Mouse (Mus musculus) lung, embryonic 15.5 days (tissue): Measurements from ENCODE around the gene Enah. TPM values are rescaled to one million over a fixed set of nuclear protein-coding genes. Genes with fewer than 3 reads are reported as not detected.
A peak's percentile ranks its signal among the peaks of the same experiment; 100 is the strongest.

Experiments used
- ATAC-seq: fragments of 200-750 bp; cut with Nextera tagmentation; 2 replicates; pipeline ENCODE4 v1.8.0; 2017; ENCODE audit warnings: moderate number of reproducible peaks, borderline replicate concordance; ENCODE audit not compliant: low FRiP score, low TSS enrichment; ENCODE audit errors: extremely low read depth
- H3K27ac ChIP-seq: fragments of 300-500 bp; sonication (generic); 2 replicates; pipeline ENCODE4 v1.5.1; 2015; ENCODE audit warnings: moderate library complexity, mild to moderate bottlenecking, inconsistent platforms
- H3K27me3 ChIP-seq: fragments of 300-500 bp; sonication (generic); 2 replicates; pipeline ENCODE4 v1.6.1; 2015; ENCODE audit warnings: inconsistent platforms
- H3K36me3 ChIP-seq: fragments of 300-500 bp; sonication (generic); 2 replicates; pipeline ENCODE4 v1.6.1; 2015; ENCODE audit warnings: inconsistent platforms
- H3K4me1 ChIP-seq: fragments of 300-500 bp; sonication (generic); 2 replicates; pipeline ENCODE4 v1.6.1; 2015; ENCODE audit warnings: inconsistent platforms
- H3K4me2 ChIP-seq: fragments of 300-500 bp; sonication (generic); 2 replicates; pipeline ENCODE4 v1.6.1; 2015; ENCODE audit warnings: inconsistent platforms, mild to moderate bottlenecking, moderate library complexity
- H3K4me3 ChIP-seq: fragments of 300-500 bp; sonication (generic); 2 replicates; pipeline ENCODE4 v1.5.1; 2015; ENCODE audit warnings: mild to moderate bottlenecking, inconsistent platforms
- H3K9ac ChIP-seq: fragments of 300-500 bp; sonication (generic); 2 replicates; pipeline ENCODE4 v1.6.1; 2015; ENCODE audit warnings: inconsistent platforms
- H3K9me3 ChIP-seq: fragments of 300-500 bp; sonication (generic); 2 replicates; pipeline ENCODE4 v1.6.1; 2016; ENCODE audit warnings: inconsistent platforms
- WGBS: fragments of 180-500 bp; shearing (Covaris S2); methylation state at CpG from one replicate; pipeline ENCODE4 v1.1.7; 2015; 5-methylcytosine and 5-hydroxymethylcytosine counted together
- polyA plus RNA-seq: library from polyadenylated mRNA; unstranded; fragments of >200 nt; fragmentation: Nextera tagmentation; extraction: Ambion mirVana; gene quantifications from 2 replicates; pipeline ENCODE4 v1.2.1, GENCODE M21; 2015

Gene Enah
- polyA plus RNA-seq, 1 experiment from 2014 or later, result 12.6 TPM

- Histone ChIP-seq H3K4me3 (no peak overlapping the region), H3K9me3 (no peaks in the 10 kb centered on the region), H3K4me1 (no peaks in the 10 kb centered on the region), H3K9ac (no peak overlapping the region), H3K27ac (no peak overlapping the region), H3K36me3 (no peaks in the 10 kb centered on the region), H3K4me2 (no peak overlapping the region), H3K27me3 (0 out of 2 replicates have a peak, but pooled peaks cover 3% of the 10 kb centered on the region)
- no peak for ATAC-seq
- 91% methylated on average over 5 of the region's 5 CpGs for WGBS
These were observed 7.0 kb upstream of the Enah start for GRCm38 (mm10) chr1:182026821-182027220.

- no peak overlapping the region for H3K27ac ChIP-seq
- WGBS, result 66% methylated on average over 7 of the region's 7 CpGs
- no peaks in the 10 kb centered on the region for H3K36me3 ChIP-seq
- H3K9ac ChIP-seq, result no peak overlapping the region
- H3K4me2 ChIP-seq, result no peak overlapping the region
- ATAC-seq, result no peak
- H3K4me1 ChIP-seq, result no peaks in the 10 kb centered on the region
- 0 out of 2 replicates have a peak, but pooled peaks cover 3% of the 10 kb centered on the region for H3K27me3 ChIP-seq
- no peaks in the 10 kb centered on the region for H3K9me3 ChIP-seq
- H3K4me3 ChIP-seq, result no peak overlapping the region
These were observed 6.3 kb upstream of the Enah start for GRCm38 (mm10) chr1:182026120-182026519.

- H3K4me3 ChIP-seq, result no peak overlapping the region
- H3K4me2 ChIP-seq, result no peak overlapping the region
- no peak overlapping the region for H3K27ac ChIP-seq
- ATAC-seq, result no peak
- no peaks in the 10 kb centered on the region for H3K9me3 ChIP-seq
- 65% methylated on average over 6 of the region's 6 CpGs for WGBS
- peaks cover 11% of the 10 kb centered on the region; the same call in 1 of the 2 replicates for H3K4me1 ChIP-seq
- H3K9ac ChIP-seq, result no peak overlapping the region
- H3K36me3 ChIP-seq, result no peaks in the 10 kb centered on the region
- H3K27me3 ChIP-seq, result peaks cover 6% of the 10 kb centered on the region; the same call in 1 of the 2 replicates
These were observed 2.0 kb upstream of the Enah start for GRCm38 (mm10) chr1:182021691-182022299.

DNA sequence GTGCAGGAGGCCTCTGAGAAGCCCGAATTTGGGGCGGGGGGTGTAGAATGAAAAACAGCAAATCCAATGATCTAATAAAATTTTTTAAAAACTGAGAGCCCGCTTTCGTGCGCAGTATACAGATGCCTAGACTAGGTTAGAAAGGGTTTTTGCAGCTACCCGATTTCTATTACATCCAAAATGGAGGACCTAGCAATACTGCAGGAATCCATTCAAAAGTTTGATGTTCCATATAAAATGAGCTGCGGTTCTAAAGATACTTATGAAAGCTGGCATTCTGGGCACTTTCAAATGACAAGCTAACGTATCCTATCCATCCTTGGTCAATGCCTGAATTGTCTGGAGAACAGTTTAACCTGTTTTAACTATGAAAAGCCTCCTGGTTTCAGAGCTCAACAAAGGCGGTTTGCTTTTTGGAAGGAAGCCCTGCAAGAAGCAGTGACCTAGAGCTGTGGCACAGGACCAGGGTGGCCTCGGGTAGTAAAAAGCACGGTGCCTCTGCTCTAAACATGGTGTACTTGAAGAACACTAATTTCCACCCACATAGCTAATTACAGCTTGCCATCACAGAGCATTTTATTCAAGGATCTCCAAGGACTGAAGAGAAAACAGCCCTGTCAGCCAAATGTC, 1.2 kb upstream of the Enah start:
- 0 out of 2 replicates have a peak, but pooled peaks cover under 1% of the 10 kb centered on the region for H3K36me3 ChIP-seq
- H3K4me2 ChIP-seq, result peak overlapping the region; percentile 87
- H3K27me3 ChIP-seq, result peaks cover 6% of the 10 kb centered on the region; the same call in 1 of the 2 replicates
- no peak for ATAC-seq
- no peaks in the 10 kb centered on the region for H3K9me3 ChIP-seq
- 33% methylated on average over 11 of the region's 11 CpGs for WGBS
- H3K4me3 ChIP-seq, result peak overlapping the region; percentile 86
- H3K27ac ChIP-seq, result no peak overlapping the region
- peaks cover 11% of the 10 kb centered on the region; the same call in 1 of the 2 replicates for H3K4me1 ChIP-seq
- H3K9ac ChIP-seq, result no peak overlapping the region

- Histone ChIP-seq H3K4me1 (peaks cover 11% of the 10 kb centered on the region; the same call in 1 of the 2 replicates), H3K4me2 (peak overlapping the region; percentile 87), H3K36me3 (peaks cover 7% of the 10 kb centered on the region; the same call in 1 of the 2 replicates), H3K9ac (peak overlapping the region; percentile 77), H3K9me3 (no peaks in the 10 kb centered on the region), H3K27ac (peak overlapping the region; percentile 86), H3K4me3 (peak overlapping the region; percentile 86), H3K27me3 (peaks cover 6% of the 10 kb centered on the region; the same call in 1 of the 2 replicates)
- WGBS, result under 1% methylated on average over 70 of the region's 104 CpGs
- peak; percentile 79 for ATAC-seq
These were observed 394 bp downstream of the Enah start for GRCm38 (mm10) chr1:182019266-182019925.

- H3K36me3 ChIP-seq, result peaks cover 7% of the 10 kb centered on the region; the same call in 1 of the 2 replicates
- H3K9me3 ChIP-seq, result no peaks in the 10 kb centered on the region
- peak overlapping the region; percentile 86 for H3K4me3 ChIP-seq
- no peak for ATAC-seq
- H3K4me2 ChIP-seq, result peak overlapping the region; percentile 87
- H3K4me1 ChIP-seq, result peaks cover 11% of the 10 kb centered on the region; the same call in 1 of the 2 replicates
- peaks cover 6% of the 10 kb centered on the region; the same call in 1 of the 2 replicates for H3K27me3 ChIP-seq
- peak overlapping the region; percentile 77 for H3K9ac ChIP-seq
- WGBS, result under 1% methylated on average over 29 of the region's 29 CpGs
- peak overlapping the region; percentile 86 for H3K27ac ChIP-seq
These were observed 1.2 kb downstream of the Enah start for GRCm38 (mm10) chr1:182018397-182019265.

DNA sequence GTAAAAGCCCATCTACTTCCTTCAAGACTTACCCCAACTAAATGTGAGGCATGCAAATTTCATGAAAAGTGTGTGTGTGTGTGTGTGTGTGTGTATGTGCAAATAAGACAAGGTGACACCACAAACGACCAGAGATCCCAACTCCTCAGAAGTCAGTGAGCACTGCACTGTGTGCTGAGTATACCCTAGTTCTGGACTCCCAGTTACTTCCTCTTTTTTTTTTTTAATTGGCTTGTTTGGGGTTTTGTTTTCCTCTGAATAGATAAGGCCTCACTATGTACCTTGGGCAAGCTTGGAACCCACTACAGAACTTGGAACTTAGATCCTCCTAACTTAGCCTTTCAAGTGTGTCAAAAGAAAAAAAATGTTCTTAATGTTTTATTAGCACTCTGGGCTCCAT, 14.0 kb downstream of the Enah start:
- no peak for ATAC-seq
- H3K4me2 ChIP-seq, result no peak overlapping the region
- no peak overlapping the region for H3K4me3 ChIP-seq
- H3K9ac ChIP-seq, result no peak overlapping the region
- no peak overlapping the region for H3K27ac ChIP-seq
- no peaks in the 10 kb centered on the region for H3K36me3 ChIP-seq
- no peaks in the 10 kb centered on the region for H3K27me3 ChIP-seq
- no peaks in the 10 kb centered on the region for H3K4me1 ChIP-seq
- 48% methylated on average over 1 of the region's 1 CpGs for WGBS
- H3K9me3 ChIP-seq, result no peaks in the 10 kb centered on the region

DNA sequence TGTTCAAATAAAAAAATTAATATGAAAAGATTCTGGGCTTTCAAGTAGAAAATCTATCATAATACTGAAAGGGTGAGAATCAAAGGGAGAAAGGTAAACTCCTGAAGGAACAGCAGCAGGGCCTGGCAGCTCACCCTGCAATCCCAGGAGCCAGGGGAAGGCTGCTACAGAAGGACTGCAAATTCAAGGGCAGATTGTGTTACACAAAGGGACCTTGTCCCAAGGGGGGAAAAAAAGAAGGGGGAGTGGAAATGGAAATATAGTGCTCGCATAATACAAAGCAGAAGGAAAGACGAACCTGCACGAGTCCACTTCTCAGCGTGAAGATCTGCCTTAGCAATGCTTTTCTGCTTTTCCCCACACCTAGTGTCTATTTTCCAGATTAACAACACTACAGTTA, 21.1 kb downstream of the Enah start:
- ATAC-seq, result no peak
- no peak overlapping the region for H3K4me3 ChIP-seq
- H3K27ac ChIP-seq, result no peak overlapping the region
- no peaks in the 10 kb centered on the region for H3K36me3 ChIP-seq
- H3K9ac ChIP-seq, result no peak overlapping the region
- no peaks in the 10 kb centered on the region for H3K9me3 ChIP-seq
- H3K4me1 ChIP-seq, result peaks cover 10% of the 10 kb centered on the region; the same call in 1 of the 2 replicates
- 69% methylated on average over 4 of the region's 4 CpGs for WGBS
- no peak overlapping the region for H3K4me2 ChIP-seq
- H3K27me3 ChIP-seq, result no peaks in the 10 kb centered on the region

DNA sequence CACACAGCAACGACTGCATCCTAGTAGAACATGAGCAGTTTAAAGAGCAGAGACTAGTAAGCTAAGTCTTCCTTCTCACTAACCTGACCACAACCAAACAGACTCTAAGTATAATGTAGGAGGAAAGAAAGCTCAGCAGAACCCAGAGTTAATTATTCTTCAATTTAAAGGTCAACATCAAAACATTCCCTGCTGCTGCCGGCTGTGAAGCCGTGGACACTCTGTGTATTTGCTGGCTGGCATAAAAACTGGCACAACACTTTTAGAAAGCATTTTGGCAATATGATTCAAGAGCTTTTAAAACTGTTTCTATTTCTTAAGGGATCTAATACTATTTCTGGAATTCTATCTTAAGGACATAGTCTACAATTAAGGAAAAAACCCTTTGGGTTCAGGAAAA, 22.0 kb downstream of the Enah start:
- ATAC-seq, result no peak
- Histone ChIP-seq H3K4me2 (no peak overlapping the region), H3K27me3 (no peaks in the 10 kb centered on the region), H3K36me3 (no peaks in the 10 kb centered on the region), H3K4me1 (peaks cover 12% of the 10 kb centered on the region; the same call in 1 of the 2 replicates), H3K9ac (no peak overlapping the region), H3K27ac (no peak overlapping the region), H3K4me3 (no peak overlapping the region), H3K9me3 (no peaks in the 10 kb centered on the region)
- 57% methylated on average over 3 of the region's 3 CpGs for WGBS

- Histone ChIP-seq H3K4me2 (no peak overlapping the region), H3K9ac (no peak overlapping the region), H3K36me3 (no peaks in the 10 kb centered on the region), H3K4me1 (peaks cover 12% of the 10 kb centered on the region; the same call in 1 of the 2 replicates), H3K9me3 (no peaks in the 10 kb centered on the region), H3K27ac (no peak overlapping the region), H3K4me3 (no peak overlapping the region), H3K27me3 (no peaks in the 10 kb centered on the region)
- ATAC-seq, result no peak
- 56% methylated on average over 5 of the region's 5 CpGs for WGBS
These were observed 26.2 kb downstream of the Enah start for GRCm38 (mm10) chr1:181993597-181993996.

GRCm38 (mm10) chr1:181988367-181988766, 31.4 kb downstream of the Enah start:
- ATAC-seq, result no peak
- no peaks in the 10 kb centered on the region; the same call in 1 of the 2 replicates for H3K4me1 ChIP-seq
- no peaks in the 10 kb centered on the region for H3K27me3 ChIP-seq
- H3K9ac ChIP-seq, result no peak overlapping the region
- 85% methylated on average over 2 of the region's 2 CpGs for WGBS
- no peak overlapping the region for H3K4me3 ChIP-seq
- no peak overlapping the region for H3K4me2 ChIP-seq
- H3K9me3 ChIP-seq, result no peaks in the 10 kb centered on the region
- H3K36me3 ChIP-seq, result no peaks in the 10 kb centered on the region
- no peak overlapping the region for H3K27ac ChIP-seq
